Mouse (Mus musculus) embryonic facial prominence, embryonic 13.5 days (tissue): ENCODE data around the gene Dtx4. TPM values are rescaled to one million over a fixed set of nuclear protein-coding genes. Genes with fewer than 3 reads are reported as not detected.
A peak's percentile ranks its signal among the peaks of the same experiment; 100 is the strongest.

Experiments
- ATAC-seq: fragments of 200-750 bp; cut with Nextera tagmentation; 2 replicates; pipeline ENCODE4 v1.8.0; 2017; ENCODE audit warnings: low read depth; ENCODE audit not compliant: insufficient number of reproducible peaks, insufficient read depth, low FRiP score, low TSS enrichment
- H3K27ac ChIP-seq: fragments of 300-500 bp; sonication (generic); 2 replicates; pipeline ENCODE4 v1.5.1; 2015; ENCODE audit warnings: moderate library complexity, mild to moderate bottlenecking, inconsistent platforms
- H3K27me3 ChIP-seq: fragments of 300-500 bp; sonication (generic); 2 replicates; pipeline ENCODE4 v1.6.1; 2015; ENCODE audit warnings: mild to moderate bottlenecking, inconsistent platforms
- H3K36me3 ChIP-seq: fragments of 300-500 bp; sonication (generic); 2 replicates; pipeline ENCODE4 v1.6.1; 2015; ENCODE audit warnings: mild to moderate bottlenecking, inconsistent platforms
- H3K4me1 ChIP-seq: fragments of 300-500 bp; sonication (generic); 2 replicates; pipeline ENCODE4 v1.6.1; 2015; ENCODE audit warnings: inconsistent platforms
- H3K4me2 ChIP-seq: fragments of 300-500 bp; sonication (generic); 2 replicates; pipeline ENCODE4 v1.6.1; 2015; ENCODE audit warnings: moderate library complexity, mild to moderate bottlenecking, inconsistent platforms
- H3K4me3 ChIP-seq: fragments of 300-500 bp; sonication (generic); 2 replicates; pipeline ENCODE4 v1.5.1; 2015; ENCODE audit warnings: mild to moderate bottlenecking, inconsistent platforms
- H3K9ac ChIP-seq: fragments of 300-500 bp; sonication (generic); 2 replicates; pipeline ENCODE4 v1.6.1; 2015; ENCODE audit warnings: mild to moderate bottlenecking, inconsistent platforms
- H3K9me3 ChIP-seq: fragments of 300-500 bp; sonication (generic); 2 replicates; pipeline ENCODE4 v1.6.1; 2016; ENCODE audit warnings: inconsistent platforms
- WGBS: fragments of 180-500 bp; shearing (Covaris S2); methylation state at CpG from one replicate; pipeline ENCODE4 v1.1.7; 2015; ENCODE audit warnings: mixed read lengths; 5-methylcytosine and 5-hydroxymethylcytosine counted together
- polyA plus RNA-seq: library from polyadenylated mRNA; unstranded; fragments of >200 nt; fragmentation: Nextera tagmentation; extraction: Ambion mirVana; gene quantifications from 2 replicates; pipeline ENCODE4 v1.2.1, GENCODE M21; 2015

Dtx4 gene
- polyA plus RNA-seq, 1 experiment from 2014 or later, result 6.0 TPM

- Histone ChIP-seq H3K27ac (no peak overlapping the region), H3K36me3 (no peaks in the 10 kb centered on the region), H3K4me3 (no peak overlapping the region), H3K9ac (no peak overlapping the region), H3K9me3 (no peaks in the 10 kb centered on the region), H3K4me1 (no peaks in the 10 kb centered on the region), H3K4me2 (no peak overlapping the region), H3K27me3 (peaks cover 4% of the 10 kb centered on the region; the same call in 1 of the 2 replicates)
- ATAC-seq, result no peak
These were observed 13.4 kb upstream of the Dtx4 start for GRCm38 (mm10) chr19:12514621-12515020.

- Histone ChIP-seq H3K9ac (no peak overlapping the region), H3K4me2 (no peak overlapping the region), H3K9me3 (no peaks in the 10 kb centered on the region), H3K27ac (no peak overlapping the region), H3K27me3 (peaks cover 10% of the 10 kb centered on the region), H3K36me3 (no peaks in the 10 kb centered on the region), H3K4me3 (no peak overlapping the region), H3K4me1 (peaks cover 13% of the 10 kb centered on the region)
- ATAC-seq, result no peak
- 92% methylated on average over 7 of the region's 7 CpGs for WGBS
These were observed 1.5 kb upstream of the Dtx4 start for GRCm38 (mm10) chr19:12502756-12503155.

- no peaks in the 10 kb centered on the region for H3K36me3 ChIP-seq
- H3K9ac ChIP-seq, result peak overlapping the region; percentile 86
- peak overlapping the region; percentile 83 for H3K27ac ChIP-seq
- WGBS, result under 1% methylated on average over 38 of the region's 38 CpGs
- peak; percentile 62 for ATAC-seq
- H3K4me2 ChIP-seq, result peak overlapping the region; percentile 93
- peaks cover 10% of the 10 kb centered on the region for H3K27me3 ChIP-seq
- no peaks in the 10 kb centered on the region for H3K9me3 ChIP-seq
- peak overlapping the region; percentile 72 for H3K4me3 ChIP-seq
- H3K4me1 ChIP-seq, result peaks cover 13% of the 10 kb centered on the region
These were observed 358 bp downstream of the Dtx4 start for GRCm38 (mm10) chr19:12500881-12501311.

GRCm38 (mm10) chr19:12500124-12500523, 1.1 kb downstream of the Dtx4 start:
- Histone ChIP-seq H3K9me3 (no peaks in the 10 kb centered on the region), H3K4me1 (peaks cover 13% of the 10 kb centered on the region), H3K27ac (no peak overlapping the region), H3K4me3 (peak overlapping the region; percentile 72), H3K4me2 (peak overlapping the region; percentile 93), H3K9ac (peak overlapping the region; percentile 86), H3K36me3 (no peaks in the 10 kb centered on the region), H3K27me3 (peaks cover 10% of the 10 kb centered on the region)
- WGBS, result 2% methylated on average over 3 of the region's 3 CpGs
- ATAC-seq, result no peak

GRCm38 (mm10) chr19:12499485-12499884, 1.8 kb downstream of the Dtx4 start:
- Histone ChIP-seq H3K27me3 (peaks cover 10% of the 10 kb centered on the region), H3K9me3 (no peaks in the 10 kb centered on the region), H3K4me3 (peak overlapping the region; percentile 72), H3K4me1 (peaks cover 13% of the 10 kb centered on the region), H3K27ac (no peak overlapping the region), H3K4me2 (peak overlapping the region; percentile 93), H3K9ac (no peak overlapping the region), H3K36me3 (no peaks in the 10 kb centered on the region)
- WGBS, result 9% methylated on average over 2 of the region's 2 CpGs
- ATAC-seq, result no peak

- H3K9me3 ChIP-seq, result no peaks in the 10 kb centered on the region
- H3K4me2 ChIP-seq, result no peak overlapping the region; the same call in none of the 2 replicates
- WGBS, result 83% methylated on average over 1 of the region's 1 CpGs
These were observed 2.3 kb downstream of the Dtx4 start for GRCm38 (mm10) chr19:12498941-12499340.

GRCm38 (mm10) chr19:12498321-12498720, 2.9 kb downstream of the Dtx4 start:
- Histone ChIP-seq H3K4me2 (no peak overlapping the region), H3K4me1 (peaks cover 13% of the 10 kb centered on the region), H3K4me3 (no peak overlapping the region), H3K36me3 (no peaks in the 10 kb centered on the region), H3K9me3 (no peaks in the 10 kb centered on the region), H3K9ac (no peak overlapping the region), H3K27me3 (peaks cover 10% of the 10 kb centered on the region), H3K27ac (no peak overlapping the region)
- ATAC-seq, result no peak
- 79% methylated on average over 4 of the region's 4 CpGs for WGBS

More at GRCm38 (mm10) chr19:12498941-12499340, 2.3 kb downstream of the Dtx4 start:
- Histone ChIP-seq H3K4me3 (no peak overlapping the region), H3K27ac (no peak overlapping the region), H3K9ac (no peak overlapping the region), H3K4me1 (peaks cover 13% of the 10 kb centered on the region), H3K27me3 (peaks cover 10% of the 10 kb centered on the region), H3K36me3 (no peaks in the 10 kb centered on the region)
- ATAC-seq, result no peak

- Histone ChIP-seq H3K36me3 (no peaks in the 10 kb centered on the region), H3K9me3 (no peaks in the 10 kb centered on the region), H3K4me2 (no peak overlapping the region), H3K27ac (no peak overlapping the region), H3K9ac (no peak overlapping the region), H3K4me1 (peaks cover 13% of the 10 kb centered on the region), H3K27me3 (peaks cover 10% of the 10 kb centered on the region), H3K4me3 (no peak overlapping the region)
- 79% methylated on average over 2 of the region's 2 CpGs for WGBS
- ATAC-seq, result no peak
These were observed 3.3 kb downstream of the Dtx4 start for GRCm38 (mm10) chr19:12497909-12498308.

- ATAC-seq, result no peak
- H3K4me1 ChIP-seq, result peaks cover 13% of the 10 kb centered on the region
- H3K36me3 ChIP-seq, result peaks cover 10% of the 10 kb centered on the region
- peaks cover 10% of the 10 kb centered on the region for H3K27me3 ChIP-seq
- no peaks in the 10 kb centered on the region for H3K9me3 ChIP-seq
- no peak overlapping the region for H3K9ac ChIP-seq
- no peak overlapping the region for H3K27ac ChIP-seq
- H3K4me2 ChIP-seq, result no peak overlapping the region
- no peak overlapping the region for H3K4me3 ChIP-seq
- 93% methylated on average over 2 of the region's 2 CpGs for WGBS
These were observed 5.0 kb downstream of the Dtx4 start for GRCm38 (mm10) chr19:12496241-12496640.

GRCm38 (mm10) chr19:12494972-12495535, 6.2 kb downstream of the Dtx4 start:
- peaks cover 6% of the 10 kb centered on the region for H3K4me1 ChIP-seq
- peaks cover 21% of the 10 kb centered on the region for H3K36me3 ChIP-seq
- no peak for ATAC-seq

GRCm38 (mm10) chr19:12494187-12494458, 7.1 kb downstream of the Dtx4 start:
- Histone ChIP-seq H3K4me3 (no peak overlapping the region), H3K27ac (no peak overlapping the region), H3K9ac (no peak overlapping the region), H3K27me3 (no peaks in the 10 kb centered on the region), H3K4me2 (no peak overlapping the region), H3K36me3 (peaks cover 21% of the 10 kb centered on the region), H3K4me1 (peaks cover 1% of the 10 kb centered on the region; the same call in 1 of the 2 replicates), H3K9me3 (no peaks in the 10 kb centered on the region)
- no peak for ATAC-seq
- 47% methylated on average over 4 of the region's 4 CpGs for WGBS

More at GRCm38 (mm10) chr19:12494972-12495535, 6.2 kb downstream of the Dtx4 start:
- Histone ChIP-seq H3K27ac (no peak overlapping the region), H3K9ac (no peak overlapping the region), H3K4me3 (no peak overlapping the region), H3K27me3 (peaks cover 2% of the 10 kb centered on the region), H3K9me3 (no peaks in the 10 kb centered on the region), H3K4me2 (no peak overlapping the region)
- WGBS, result 62% methylated on average over 3 of the region's 3 CpGs

GRCm38 (mm10) chr19:12493453-12494186, 7.6 kb downstream of the Dtx4 start:
- no peaks in the 10 kb centered on the region for H3K27me3 ChIP-seq
- peaks cover 6% of the 10 kb centered on the region for H3K4me1 ChIP-seq
- H3K9me3 ChIP-seq, result no peaks in the 10 kb centered on the region
- no peak overlapping the region for H3K4me2 ChIP-seq
- WGBS, result 39% methylated on average over 4 of the region's 4 CpGs
- H3K36me3 ChIP-seq, result peaks cover 21% of the 10 kb centered on the region
- H3K27ac ChIP-seq, result no peak overlapping the region
- no peak overlapping the region for H3K4me3 ChIP-seq
- no peak overlapping the region for H3K9ac ChIP-seq
- no peak for ATAC-seq
